Mouse (Mus musculus) thymus, postnatal 0 days (tissue): ENCODE measurements at regions not wholly inside any gene's neighbourhood (a gene's known extent, or its start where the extent isn't known, plus 50 kb on each side); places are given as distances from the start of the nearest gene placed in this dataset.

Experiments
- DNase-seq: peaks from one replicate; pipeline ENCODE4 v3.0.0-alpha.2; 2015; ENCODE audit warnings: low spot score

DNA sequence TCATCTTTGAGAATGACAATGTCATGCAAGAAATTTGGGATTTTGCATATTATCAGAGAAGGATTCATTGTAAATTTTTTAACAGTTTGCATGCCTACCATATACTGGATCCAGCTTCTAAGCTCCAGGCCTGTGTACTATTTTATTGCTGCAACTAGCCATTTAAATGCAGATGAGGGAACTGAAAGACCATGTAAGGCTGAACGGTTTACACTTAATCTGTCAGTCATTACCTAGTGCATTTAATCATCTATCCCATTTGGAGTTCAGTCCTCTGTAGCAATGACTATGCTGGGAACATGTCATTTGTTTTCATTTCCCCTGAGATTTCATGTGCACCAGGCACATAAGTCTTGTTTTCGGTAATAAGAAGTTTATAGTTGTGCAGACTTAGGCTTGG is 631.8 kb upstream of the Gm21961 start:
- DNase-seq, result no peak

DNA sequence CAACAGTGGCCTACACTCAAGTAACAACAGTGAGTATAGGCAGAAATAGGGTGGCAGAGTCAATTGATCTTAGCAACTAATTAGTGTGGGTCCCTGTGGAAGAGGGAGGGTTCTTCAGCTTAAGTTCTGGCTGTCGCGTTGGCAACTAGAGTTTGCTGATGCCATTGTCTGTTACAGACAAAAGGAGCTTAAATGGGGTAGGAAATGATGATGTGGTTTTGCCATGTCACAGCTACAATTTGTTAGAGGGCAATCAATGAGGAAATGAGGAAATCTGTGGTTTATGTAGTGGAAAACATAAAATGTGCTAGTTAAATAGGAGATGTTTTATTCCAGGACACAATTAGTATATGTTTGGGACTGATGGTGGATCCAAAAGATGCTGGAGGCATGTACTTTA is 624.8 kb upstream of the Gm21961 start:
- DNase-seq, result no peak

DNA sequence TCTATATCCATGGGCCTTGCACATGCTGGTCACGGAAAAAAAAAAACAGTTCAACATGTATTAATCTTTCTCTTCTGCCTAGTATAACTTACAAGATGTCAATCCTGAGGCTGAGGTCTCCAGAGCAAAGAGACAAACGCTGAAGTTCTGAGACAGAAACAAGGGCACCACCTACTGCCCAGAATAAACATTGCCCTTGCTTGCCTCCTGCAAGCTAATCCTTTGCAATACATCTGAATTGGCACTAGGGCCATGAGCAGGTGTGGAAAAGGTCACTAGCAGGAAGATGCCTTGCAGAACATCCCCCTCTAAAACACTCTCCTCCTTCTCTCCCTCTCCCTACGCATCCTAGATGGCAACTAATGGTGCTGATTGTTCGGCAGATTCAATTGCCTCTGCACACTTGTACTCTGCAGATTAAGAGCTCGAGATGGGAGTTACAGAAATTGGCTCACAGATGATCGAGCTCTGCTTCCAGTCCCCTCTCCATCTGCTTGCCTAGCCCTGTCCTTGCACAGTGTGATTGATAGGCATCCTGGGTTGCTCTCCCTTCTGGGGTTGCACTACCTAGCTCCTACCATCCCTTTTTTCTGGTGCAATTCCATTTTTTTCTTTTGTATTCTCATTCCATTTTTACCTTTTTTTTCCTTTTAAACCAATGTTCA is 622.9 kb upstream of the Gm21961 start:
- peak; percentile 14 for DNase-seq

DNA sequence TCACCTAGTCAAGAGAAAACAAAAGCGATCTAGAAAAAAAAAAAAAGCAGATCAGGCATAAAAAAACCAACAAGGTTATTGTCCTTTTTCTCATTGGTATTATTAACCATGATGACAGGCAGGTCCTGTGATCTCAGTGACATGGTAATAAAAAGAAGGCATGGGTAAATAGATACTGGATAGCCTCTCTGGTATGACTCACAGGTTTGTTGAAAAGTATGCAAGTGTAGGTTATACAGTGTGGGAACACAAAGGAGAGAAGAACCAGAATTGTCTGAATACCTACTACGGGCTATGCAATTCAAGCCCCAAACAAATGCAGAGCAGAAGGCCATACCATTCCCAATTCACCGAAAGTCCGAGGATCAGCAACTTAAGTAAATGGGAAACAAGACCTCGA is 617.7 kb upstream of the Gm21961 start:
- DNase-seq, result no peak

DNA sequence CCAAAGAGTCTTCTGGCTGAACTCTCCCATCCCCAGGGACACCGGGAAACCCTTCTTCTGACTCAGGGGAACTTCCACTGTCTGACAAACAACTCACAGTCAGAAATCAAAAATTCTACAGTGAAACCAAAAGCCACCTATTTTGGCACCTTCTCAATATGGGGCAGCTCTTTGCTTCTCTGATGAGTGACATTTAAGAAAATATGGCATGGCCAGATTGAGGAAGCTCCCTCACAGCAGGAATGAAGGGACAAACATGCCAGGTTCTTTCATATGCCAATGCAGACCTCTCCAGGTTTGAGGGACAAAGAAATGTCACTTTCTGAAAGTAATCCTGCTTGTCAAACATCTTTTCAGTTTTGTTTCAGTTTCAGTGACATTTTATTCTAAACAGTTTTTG is 615.8 kb upstream of the Gm21961 start:
- no peak for DNase-seq

DNA sequence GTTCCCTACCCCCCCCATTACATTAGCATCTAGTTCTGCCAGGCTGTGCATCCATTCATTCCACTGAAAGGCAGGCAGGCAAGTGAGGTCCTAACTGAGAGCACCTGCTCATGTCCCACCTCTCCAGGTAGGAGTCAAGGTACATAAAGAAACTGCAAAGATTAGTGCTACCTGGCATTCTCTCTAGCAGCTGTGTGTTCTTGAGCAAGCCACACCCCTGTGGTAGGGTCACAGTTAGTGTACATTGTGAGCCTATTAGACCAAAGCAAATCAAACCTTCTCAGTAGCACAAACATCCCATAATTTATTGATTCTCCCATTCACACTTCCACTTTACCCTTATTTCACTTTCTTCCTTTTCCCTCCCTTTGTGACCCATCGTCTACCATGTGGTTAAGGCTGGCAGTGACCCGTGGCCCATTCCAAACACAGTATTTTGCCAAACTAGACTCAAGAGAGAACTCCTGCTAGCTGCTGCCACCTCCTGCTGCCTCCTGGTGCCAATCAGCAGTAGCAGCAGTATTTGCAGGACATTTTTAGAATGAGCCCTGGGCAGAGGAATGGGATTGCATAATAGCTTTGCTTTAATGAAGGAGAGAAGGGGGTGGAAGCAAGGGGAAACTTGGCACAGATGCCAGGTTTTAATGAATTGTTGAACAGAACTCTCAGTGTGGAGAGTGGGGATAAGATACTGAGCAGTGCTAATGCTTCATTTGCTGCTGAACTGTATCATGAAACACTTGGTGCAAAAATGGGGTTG is 578.2 kb upstream of the Gm21961 start:
- no peak for DNase-seq

DNA sequence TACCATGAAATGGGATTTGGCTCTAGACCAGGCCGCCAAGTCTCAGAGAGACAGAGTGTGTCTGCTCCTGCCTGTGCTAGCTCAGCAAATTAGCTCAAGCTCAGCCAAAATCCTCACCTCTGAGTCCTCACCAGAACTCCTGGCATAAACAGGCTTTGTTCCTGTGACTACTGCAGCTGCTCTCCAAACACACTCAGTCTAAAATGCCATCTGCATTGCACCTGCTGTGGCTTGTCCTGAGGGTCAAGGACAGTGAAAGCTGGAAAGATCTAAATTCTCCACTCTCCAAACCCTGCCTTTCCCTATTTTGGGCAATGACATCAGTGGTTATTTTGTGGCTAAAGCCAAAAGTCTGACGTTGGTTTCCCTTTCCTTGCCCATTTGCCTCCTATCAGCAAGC is 570.9 kb upstream of the Gm21961 start:
- no peak for DNase-seq

DNA sequence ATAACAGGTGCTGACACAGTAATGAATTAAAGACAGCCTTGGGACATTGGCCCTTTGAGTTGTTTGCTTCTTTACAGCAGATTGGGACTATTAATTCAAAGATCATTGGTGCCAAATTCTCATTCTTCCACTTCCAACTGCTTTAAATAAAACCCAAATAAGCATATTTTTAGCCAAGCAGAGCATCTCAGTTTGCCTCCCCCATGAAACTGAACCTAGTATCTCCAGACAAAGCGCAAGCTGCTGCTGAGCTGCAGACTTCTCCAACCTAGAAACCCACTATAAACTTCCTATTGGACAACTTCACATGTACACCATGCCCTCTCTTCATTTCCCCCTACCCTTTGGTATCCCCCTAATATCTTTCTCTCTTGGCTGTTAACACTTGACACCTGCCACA is 564.6 kb upstream of the Gm21961 start:
- no peak for DNase-seq

DNA sequence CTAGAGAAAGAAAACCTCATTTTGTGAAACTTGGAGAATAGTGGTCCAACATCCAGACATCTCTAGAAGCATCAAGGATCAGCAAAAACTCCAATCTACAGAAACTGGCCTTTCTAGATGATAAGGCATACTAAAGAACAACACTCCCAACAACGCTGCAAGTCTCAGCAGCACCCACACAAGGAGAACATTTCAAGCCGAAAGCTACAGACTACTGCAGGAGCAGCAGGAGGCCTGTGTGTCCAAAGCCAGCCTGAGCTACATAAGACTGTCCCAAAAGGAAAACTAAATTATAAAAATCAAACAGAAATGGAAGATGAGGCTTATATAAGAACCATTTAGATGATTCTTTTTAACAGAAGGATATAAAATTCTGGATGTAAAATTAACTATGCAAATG is 553.2 kb upstream of the Gm21961 start:
- no peak for DNase-seq

DNA sequence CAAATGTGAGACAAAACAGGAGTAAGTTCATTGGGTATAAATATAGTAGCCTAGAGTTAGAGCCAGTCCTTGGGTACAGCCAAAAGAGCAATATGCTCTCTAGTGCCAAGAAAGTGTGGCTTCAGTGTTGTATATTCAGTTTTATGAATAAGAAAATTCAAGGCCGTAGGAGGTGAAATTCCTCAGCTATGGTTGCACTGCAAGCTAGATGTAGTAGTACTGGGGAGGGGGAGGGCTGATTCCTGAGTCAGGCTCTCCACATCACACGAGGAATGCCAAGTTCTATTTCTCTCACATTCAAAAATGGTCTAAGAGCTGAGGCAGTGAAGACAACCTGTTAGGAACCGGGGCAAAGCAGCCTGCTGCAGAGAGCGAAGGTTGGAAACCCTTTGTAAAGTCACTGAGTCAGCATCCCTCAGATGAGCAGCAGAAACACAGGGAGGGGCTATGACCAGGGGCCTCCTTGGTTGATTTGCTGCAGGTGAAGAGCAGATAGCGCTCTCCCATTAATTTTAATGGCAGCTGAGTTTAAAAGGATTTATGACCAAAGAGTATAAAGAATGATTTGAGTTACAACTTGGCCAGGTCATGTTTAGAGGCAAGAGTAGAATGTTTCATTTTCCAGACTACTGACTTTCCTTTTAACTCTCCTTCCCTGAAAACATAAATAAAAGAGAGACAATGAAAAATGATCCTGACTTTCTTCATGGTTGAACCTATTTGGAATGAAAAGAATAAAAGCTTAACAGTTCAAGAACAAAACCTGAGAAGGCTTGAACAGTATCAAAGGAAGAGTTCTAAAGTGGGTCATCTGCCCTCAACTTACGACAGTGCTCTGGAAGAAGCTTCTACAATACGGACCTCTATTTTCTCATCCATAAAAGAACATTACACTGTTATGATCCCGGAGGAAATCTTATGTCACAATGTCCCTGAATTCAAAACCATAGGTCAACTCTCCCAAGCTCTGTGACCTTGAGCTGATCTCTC is 543.4 kb upstream of the Gm21961 start:
- DNase-seq, result no peak

DNA sequence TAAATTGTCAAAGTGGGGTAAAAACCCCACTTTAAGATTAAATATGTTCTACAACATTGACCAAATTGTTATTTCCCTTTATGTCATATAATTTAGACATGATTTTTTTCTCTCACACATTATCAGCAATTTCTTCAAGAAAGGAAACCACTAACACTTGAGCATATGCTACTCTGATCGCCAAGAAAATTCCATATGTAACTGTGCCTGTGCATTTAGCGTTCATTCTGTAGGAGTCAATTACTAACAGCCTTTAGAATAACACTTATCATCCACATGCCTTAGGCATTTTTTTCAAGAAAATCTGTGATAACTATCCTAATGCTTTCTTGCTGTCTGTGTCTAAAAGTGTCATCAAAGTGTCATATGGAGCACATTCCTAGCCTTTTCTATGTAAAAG is 534.3 kb upstream of the Gm21961 start:
- no peak for DNase-seq

DNA sequence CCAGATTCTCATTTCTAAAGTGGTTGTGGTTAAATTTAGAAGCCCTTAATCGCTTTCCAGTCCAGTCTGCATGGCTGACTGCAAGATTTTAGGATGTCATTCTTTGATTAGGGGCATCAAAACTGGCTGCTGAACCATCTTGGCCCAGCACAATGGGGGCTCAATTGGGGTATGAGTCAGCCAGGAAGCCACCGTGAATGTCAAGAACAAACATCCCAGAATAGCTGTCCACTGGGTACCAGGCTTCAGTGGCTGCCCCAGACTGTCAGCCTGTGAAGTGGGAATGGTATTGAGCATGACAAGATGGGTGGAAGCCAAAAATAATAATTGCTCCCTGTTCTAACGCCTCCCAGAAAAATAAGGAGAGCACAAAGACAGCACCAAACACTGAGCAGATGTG is 520.9 kb upstream of the Gm21961 start:
- no peak for DNase-seq

DNA sequence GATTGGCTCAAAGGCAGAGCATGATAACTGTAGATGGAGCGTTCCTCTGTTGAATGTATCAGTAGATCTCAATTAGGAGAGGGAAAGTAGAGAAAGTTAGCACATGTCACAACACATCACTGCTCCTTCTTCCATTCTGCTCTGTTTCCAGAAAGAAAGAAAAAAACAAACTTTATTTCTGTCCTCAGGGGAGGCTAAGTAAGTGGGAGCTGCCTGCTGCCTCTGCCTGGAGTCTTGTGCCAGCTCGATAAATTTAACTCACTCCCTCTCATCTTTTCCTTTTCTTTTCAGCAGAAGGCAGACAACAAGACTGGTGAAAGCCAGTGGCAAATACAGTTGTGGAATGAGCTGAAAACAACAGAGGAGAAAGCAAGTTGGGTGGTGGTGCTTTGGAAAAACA is 517.5 kb upstream of the Gm21961 start:
- no peak for DNase-seq

DNA sequence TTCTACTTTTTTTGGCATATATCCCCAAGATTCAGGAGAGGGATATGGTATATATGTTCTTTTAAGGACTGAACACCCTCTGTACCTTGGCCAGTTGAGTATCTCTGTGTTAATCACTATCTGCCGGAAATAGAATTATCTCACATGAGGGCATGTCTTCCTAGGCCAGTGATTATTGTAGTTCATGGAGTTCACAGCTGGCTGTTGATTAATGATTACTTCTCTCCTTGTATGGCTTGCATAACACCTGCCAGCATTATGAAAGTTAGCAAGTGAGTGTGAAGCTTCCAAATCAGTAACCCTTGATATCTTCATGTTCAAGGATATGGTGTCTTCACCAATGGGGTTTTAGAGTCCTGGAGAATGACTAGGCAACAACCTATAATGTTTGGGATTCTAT is 488.0 kb upstream of the Gm21961 start:
- no peak for DNase-seq

DNA sequence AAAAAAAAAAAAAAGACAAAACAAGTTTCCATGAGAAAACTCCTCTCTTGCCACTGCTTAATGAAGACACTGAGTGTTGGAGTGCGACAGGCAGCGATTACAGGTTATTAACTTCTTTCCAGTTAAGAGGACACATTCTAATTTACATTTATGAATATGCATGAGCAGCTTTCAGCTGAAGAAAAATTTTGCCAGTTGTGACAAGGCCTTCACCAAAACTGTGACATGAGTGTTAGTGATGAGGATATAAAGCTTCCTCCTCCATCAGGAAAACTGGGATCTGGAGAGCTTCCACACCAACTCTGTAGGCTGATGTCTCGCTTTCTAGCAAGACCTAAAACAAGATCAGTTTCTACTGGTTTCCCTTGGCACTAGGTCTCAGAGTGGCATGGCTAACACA is 464.2 kb upstream of the Gm21961 start:
- DNase-seq, result no peak

DNA sequence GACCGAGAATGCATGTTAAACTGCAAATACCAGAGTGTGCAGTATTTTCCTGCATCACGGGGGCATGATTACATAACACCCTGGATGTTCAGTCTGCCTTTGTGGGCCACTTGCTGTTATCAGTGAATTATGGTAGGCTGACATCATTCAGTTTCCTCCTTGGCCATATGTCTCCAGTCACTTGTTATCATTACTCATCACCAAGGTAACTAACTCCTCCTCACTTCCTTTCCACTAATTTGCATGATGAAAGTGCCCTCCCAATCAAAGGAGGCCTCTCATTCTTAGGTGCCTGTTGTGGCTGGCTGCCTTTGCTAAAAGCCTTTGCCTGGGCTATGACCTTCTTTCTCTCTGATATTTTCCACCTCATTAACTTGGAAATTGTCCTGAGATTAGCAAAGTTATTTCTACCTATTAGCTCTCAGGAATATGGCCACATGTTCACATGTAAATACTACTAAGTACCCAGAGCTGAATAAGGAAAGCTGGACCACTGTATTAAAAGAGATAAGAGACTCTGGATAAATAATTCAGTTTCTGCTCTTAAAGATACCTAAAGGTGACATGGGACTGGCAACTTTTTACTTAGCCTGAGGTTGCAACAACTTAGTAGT is 440.6 kb upstream of the Gm21961 start:
- DNase-seq, result no peak

DNA sequence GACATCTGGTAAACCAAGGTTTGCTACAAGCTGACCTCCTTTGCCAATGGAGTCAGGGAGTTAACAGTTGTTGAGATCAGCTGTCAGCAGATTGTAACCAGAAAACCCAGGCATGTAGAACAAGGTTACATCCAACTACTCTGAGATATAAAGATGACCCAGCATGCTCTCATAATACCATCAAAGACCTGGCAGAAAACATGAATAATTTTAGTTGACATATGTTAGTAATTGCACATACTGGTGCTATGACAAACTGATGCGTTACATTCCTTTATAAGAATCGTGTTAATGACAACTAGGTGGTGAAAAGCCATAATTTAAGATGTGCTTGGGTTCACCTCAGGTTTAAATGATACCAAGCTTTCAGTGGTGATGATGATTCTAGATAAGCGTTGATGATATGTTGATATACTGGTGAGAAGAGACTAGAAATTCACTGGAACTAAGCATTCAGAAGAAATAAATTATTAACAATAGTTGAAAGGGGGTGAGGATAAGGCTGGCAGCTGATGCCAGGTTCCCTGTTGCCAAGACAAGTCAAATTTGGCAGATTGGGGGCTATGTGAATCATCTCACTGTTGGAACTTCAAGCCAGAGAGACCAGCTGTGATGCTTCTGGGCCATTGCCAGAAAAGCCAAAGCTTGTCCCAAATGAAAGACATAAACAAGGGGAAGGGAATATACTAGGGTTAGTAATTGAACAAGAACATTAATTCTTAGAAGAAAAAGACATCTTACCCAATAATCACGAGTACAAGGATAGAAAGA is 437.7 kb upstream of the Gm21961 start:
- DNase-seq, result no peak

DNA sequence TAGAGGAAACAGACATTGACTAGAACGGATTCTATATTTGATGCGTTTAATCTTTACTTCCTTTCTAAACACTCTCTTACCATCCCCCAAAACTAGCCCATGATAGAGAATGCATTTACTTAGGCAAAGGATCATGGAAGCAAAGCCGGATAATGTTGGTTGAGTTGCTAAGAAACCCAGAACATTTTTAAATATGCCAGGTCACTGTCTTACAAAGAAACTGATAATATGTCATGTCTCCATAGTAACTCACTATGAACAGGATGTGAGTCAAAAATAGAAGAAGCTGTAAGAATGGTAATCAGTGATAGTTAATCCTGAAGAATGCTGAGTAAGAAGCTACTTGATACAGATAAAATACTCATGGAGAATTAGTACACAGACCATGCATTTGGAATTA is 405.0 kb upstream of the Gm21961 start:
- no peak for DNase-seq
